Mouse (Mus musculus) brain, adult 10 weeks (tissue): ENCODE measurements around the gene Dtd2. TPM values are rescaled to one million over a fixed set of nuclear protein-coding genes. Genes with fewer than 3 reads are reported as not detected.

Source experiments
- polyA plus RNA-seq: library from polyadenylated mRNA; stranded (reverse); fragments of 350-450 nt; fragmentation: Illumina TruSeq; extraction: RNeasy Lipid Tissue Mini Kit (QIAGEN cat#74804); gene quantifications from one replicate; pipeline ENCODE4 v1.2.3, GENCODE M21; 2015; ENCODE audit warnings: low read depth, low replicate concordance

The Dtd2 gene
- 9.4 TPM for polyA plus RNA-seq

DNA sequence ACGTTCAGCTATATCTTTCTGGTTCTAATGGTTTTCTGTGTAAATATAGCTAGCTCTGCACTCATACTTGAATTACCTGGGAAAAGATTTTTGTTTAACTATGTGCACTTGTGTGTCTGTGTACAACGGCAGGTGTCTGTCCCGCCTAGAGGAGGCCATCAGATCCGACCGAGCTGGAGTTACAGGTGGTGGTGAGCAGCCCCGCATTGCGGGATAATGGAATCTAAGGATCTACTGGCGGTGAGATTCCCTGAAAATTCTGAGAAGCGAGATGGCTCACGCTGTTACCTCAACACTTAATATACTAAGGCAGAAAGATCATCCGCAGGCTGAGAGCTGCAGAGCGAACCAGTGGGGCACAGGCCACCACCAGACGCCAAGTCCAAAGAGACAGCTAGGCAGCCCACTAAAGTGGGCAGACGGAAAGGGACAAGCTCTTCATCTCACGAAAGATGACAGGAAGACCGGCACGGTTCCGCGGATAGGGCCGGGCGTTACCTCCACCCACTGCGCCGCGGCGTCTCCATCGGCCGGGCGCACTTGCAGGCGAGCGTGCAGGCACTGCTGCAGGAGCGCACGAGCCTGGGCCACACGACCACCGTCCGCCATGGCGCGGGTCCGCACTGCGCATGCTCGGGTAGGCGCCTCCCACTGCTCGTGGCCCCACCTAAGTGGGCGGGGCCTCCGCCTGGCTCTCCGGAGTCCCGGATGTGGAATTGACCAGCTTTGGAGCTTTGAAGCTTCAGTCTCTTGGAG lies at the start of gene Dtd2:
Gene Dtd2 (minus strand): TSS at position 625 of the 756 bp plus-strand sequence.

DNA sequence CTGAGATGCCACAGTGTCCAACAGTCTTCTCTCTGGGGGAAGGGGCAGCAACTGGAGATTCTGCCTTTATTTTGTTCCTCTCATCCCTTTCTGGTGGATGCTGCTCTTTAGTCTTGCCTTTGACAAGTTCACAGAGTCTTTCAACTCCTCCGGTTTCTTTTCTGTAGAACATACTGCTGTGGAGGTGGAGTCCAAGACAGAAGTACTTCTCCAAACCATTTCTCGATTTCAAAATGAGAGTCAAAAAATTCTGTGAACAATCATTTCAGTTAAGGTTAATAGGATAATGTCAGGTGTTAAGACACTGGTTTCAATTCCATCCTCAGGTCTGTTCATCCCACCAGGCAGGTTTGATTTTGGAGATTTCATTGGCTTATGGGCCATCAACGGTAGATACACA lies 21.7 kb upstream of the Dtd2 start, which contains the start of gene Gpr33:
Gene Gpr33 (minus strand): TSS at position 101 of the 400 bp plus-strand sequence.

DNA sequence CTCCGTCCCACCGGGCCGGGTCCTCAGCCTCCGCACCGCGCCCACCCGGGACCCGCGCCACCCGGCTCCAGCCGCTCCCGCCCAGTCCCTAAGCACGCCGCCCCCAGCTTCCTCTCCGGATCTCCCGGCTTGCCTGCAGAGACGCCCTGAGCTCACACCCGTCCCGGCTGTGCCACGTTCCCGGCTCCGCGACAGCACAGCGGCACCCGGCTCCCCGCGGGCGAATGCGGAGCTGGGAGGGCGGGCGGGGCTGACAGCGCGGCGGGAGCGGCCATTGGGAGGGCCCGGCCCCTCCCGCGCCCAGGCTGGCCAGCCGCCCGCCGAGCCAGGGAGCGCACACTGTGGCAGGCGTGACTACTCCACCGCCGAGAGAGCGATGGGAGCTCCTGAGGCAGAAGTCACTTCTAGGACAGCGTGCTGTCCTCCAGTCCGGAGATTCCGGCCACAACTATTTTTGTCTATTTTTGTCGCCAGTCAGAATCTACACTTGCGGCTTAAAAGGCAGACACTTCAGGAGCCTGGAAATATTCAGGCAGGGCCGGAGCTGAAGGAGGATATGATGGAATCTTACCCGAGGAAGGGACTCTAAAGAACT lies 35.1 kb downstream of the Dtd2 start, which contains the start of gene Heatr5a:
Gene Heatr5a (minus strand): TSS at position 252 of the 595 bp plus-strand sequence.

Other genes with a start within 250 kb of the Dtd2 start
- 36.1 TPM for gene Hectd1, start 177.0 kb downstream of the Dtd2 start, polyA plus RNA-seq
- gene Heatr5a, start 35.2 kb downstream of the Dtd2 start, polyA plus RNA-seq = 6.3 TPM
- not detected for gene Gpr33, start 21.6 kb upstream of the Dtd2 start, polyA plus RNA-seq
- gene Nubpl, start 91.2 kb upstream of the Dtd2 start, polyA plus RNA-seq = 4.6 TPM